Mouse (Mus musculus) heart, postnatal 0 days (tissue): Measurements from ENCODE around the gene Rps6ka5.

Source experiments
- CTCF ChIP-seq: IDR thresholded peaks from 2 replicates; pipeline ENCODE4 v1.5.1; 2016; ENCODE audit warnings: antibody characterized with exemption, control low read depth, low read depth
- EP300 ChIP-seq: IDR thresholded peaks from 2 replicates; pipeline ENCODE4 v1.6.1; 2016; ENCODE audit warnings: antibody characterized with exemption, low read depth

DNA sequence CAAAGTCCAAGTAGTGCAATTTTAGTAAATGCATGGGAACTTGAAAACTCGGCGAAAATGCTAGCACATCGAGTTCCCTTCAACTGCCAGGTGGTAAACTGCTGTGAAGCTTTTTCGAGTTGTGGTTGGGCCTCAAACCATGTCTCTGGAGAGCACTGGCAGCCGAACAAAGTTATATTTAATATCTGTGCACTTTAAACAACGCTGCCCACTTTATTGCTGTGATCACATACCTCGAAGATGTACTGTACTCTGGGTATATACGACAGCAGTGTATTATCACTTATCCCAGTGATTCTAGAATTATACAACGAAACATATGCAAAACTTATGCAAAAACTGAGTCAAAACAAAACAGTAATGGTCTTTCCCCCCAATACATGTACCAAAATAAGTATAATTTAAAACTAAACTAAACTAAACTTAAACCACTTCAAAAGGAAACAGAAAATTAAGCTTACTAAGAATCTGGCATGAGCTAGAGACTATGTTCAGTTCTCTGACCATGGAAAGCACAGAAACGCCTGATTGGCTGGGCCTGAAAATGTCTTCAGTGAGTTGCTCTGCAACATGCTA, 15.6 kb downstream of the Rps6ka5 start:
- TF ChIP-seq CTCF (no peak), EP300 (no peak)
